In the genomic region with DNA sequence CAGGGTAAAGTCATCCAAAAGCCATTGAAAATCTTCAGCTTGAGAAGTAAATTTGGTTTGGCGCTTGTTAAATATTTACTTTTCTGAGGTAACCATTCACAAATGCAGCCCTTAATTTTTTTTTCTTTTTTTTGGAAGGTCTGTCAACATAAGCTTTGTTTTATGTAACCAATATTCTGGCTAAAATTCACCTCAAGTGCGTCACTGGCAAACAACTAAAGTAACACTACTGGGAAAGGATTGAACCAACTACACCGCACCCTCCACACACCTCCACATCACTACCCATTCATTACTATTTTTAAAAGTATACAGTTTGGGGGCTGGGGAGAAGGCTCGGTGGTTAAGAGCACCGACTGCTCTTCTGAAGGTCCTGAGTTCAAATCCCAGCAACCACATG, we compare ENCODE assay signal across 15 mouse cellular contexts. TPM values are rescaled to one million over a fixed set of nuclear protein-coding genes. Genes with fewer than 3 reads are reported as not detected.
DNase-seq lines count a peak whose midpoint lies in the region; ATAC-seq and TF ChIP-seq lines count a peak whose summit lies in the region.
"Had no signal": no experiment of that assay in that cellular context is flagged by ENCODE, and none has a peak within 500 bp of the region (broad histone marks: within the 10 kb centered on the region; RNA-seq: fewer than 3 reads in every experiment).

No protein-coding gene starts in this region.

- H3K27ac ChIP-seq in layer of hippocampus, adult 2 months = peak overlapping the region; percentile 83; the same call in 1 of the 2 replicates
- no peak overlapping the region for H3K27ac ChIP-seq in liver, embryonic 12.5 days
- H3K27ac ChIP-seq in small intestine, adult 2 months (ENCODE audit: insufficient read depth, low read depth, low read length) = no peak overlapping the region
- H3K27ac ChIP-seq in left cerebral cortex, adult 2 months = no peak overlapping the region

- no peak overlapping the region for H3K9ac ChIP-seq in liver, embryonic 12.5 days

- H3K4me2 ChIP-seq in liver, embryonic 12.5 days = peak overlapping the region; percentile 88

- TF ChIP-seq POLR2A in small intestine, adult 2 months (IDR thresholded peaks at IDR 0.05; ENCODE audit: low read depth, low read length) = no peak

- DNase-seq in cerebellum, adult 11-12 months = peak; percentile 14
- DNase-seq in layer of hippocampus, adult 2 months (ENCODE audit: low spot score in 2 of 2) = no peak
- no peak for DNase-seq in layer of hippocampus, postnatal 10 days (ENCODE audit: low spot score in 2 of 2)
- no peak for DNase-seq in left cerebral cortex, adult 2 months (ENCODE audit: extremely low spot score in 1 of 2, low spot score in 2 of 2)
- no peak for DNase-seq in cerebellum, postnatal 14 days
- DNase-seq: cerebellum, adult 18-20 months; kidney, adult 18-20 months; layer of hippocampus, postnatal 36 days; thymus, adult 2 months had no signal

- no peak for ATAC-seq in cerebellum, adult (ENCODE audit: insufficient number of reproducible peaks, low FRiP score, low TSS enrichment)
- ATAC-seq in liver, embryonic 12.5 days = no peak

- 73% methylated on average over 5 of the region's 5 CpGs for WGBS in liver, embryonic 12.5 days (ENCODE audit: insufficient replicate concordance)
- 21% methylated on average over 5 of the region's 5 CpGs for WGBS in small intestine, adult 2 months

- intact Hi-C loops in left cerebral cortex, adult 2 months (cut with DNase I) = loop anchor here (5.0 kb wide), 2 partner anchors 63 to 238 kb away; partner anchors contain the start of gene Fam53b

- TF ChIP-seq CTCF in layer of hippocampus, adult 2 months (conservative IDR thresholded peaks at IDR 0.05) = peak; percentile 38
- TF ChIP-seq CTCF in small intestine, adult 2 months (IDR thresholded peaks at IDR 0.05; ENCODE audit: extremely low read depth, insufficient read length, insufficient replicate concordance, low read depth, low read length) = no peak
- TF ChIP-seq CTCF in left cerebral cortex, adult 2 months (IDR thresholded peaks at IDR 0.05) = no peak

- H3K27me3 ChIP-seq in liver, embryonic 12.5 days (replicated peaks) = peaks cover 10% of the 10 kb centered on the region
- no peaks in the 10 kb centered on the region for H3K27me3 ChIP-seq in small intestine, adult 2 months (ENCODE audit: control insufficient read depth, insufficient read depth, low read length)

- H3K4me1 ChIP-seq in liver, embryonic 12.5 days = peaks cover 65% of the 10 kb centered on the region
- peaks cover 22% of the 10 kb centered on the region for H3K4me1 ChIP-seq in small intestine, adult 2 months (ENCODE audit: control insufficient read depth, insufficient read depth, insufficient read length, low read length)

- peaks cover 5% of the 10 kb centered on the region for H3K36me3 ChIP-seq in liver, embryonic 12.5 days
- H3K36me3 ChIP-seq in small intestine, adult 2 months (ENCODE audit: control insufficient read depth, insufficient read depth, low read length) = peaks cover 4% of the 10 kb centered on the region

- peak overlapping the region; percentile 82; the same call in 1 of the 2 replicates for H3K4me3 ChIP-seq in layer of hippocampus, adult 2 months
- H3K4me3 ChIP-seq in liver, embryonic 12.5 days = peak overlapping the region; percentile 85; the same call in 1 of the 2 replicates
- peak overlapping the region; percentile 33; the same call in 1 of the 2 replicates for H3K4me3 ChIP-seq in small intestine, adult 2 months (ENCODE audit: low read depth, low read length)
- H3K4me3 ChIP-seq in left cerebral cortex, adult 2 months = no peak overlapping the region

- no peaks in the 10 kb centered on the region for H3K9me3 ChIP-seq in liver, embryonic 12.5 days (replicated peaks)
- H3K9me3 ChIP-seq: megakaryocyte, embryonic 14.5 days had no signal

RNA-seq across cellular contexts. Expression of gene Oat, which starts 1.6 kb away (rescaled TPM):
- 10 to 100 TPM; 91.2 to 95.6 TPM for total RNA-seq in layer of hippocampus, adult 2 months (2021)
- total RNA-seq in layer of hippocampus, postnatal 10 days (2021) = 10 to 100 TPM; 69.3 to 72.7 TPM
- 94.4 and 96.9 TPM in 2 replicates for polyA plus RNA-seq in liver, embryonic 12.5 days (2016; fragmentation: Nextera tagmentation; extraction: Ambion mirVana)
- 37.4 and 251 TPM in 2 replicates for polyA plus RNA-seq in small intestine, adult 2 months (2012; rRNA removed)
- total RNA-seq in left cerebral cortex, adult 2 months (2021) = 10 to 100 TPM; 83.8 to 83.9 TPM

RNA-seq across cellular contexts. Expression of gene Nkx1-2, which starts 24.8 kb away (rescaled TPM):
- total RNA-seq in layer of hippocampus, adult 2 months (2021) = not detected
- total RNA-seq in layer of hippocampus, postnatal 10 days (2021) = not detected
- not detected in 2 replicates for polyA plus RNA-seq in liver, embryonic 12.5 days (2016; fragmentation: Nextera tagmentation; extraction: Ambion mirVana)
- 0.04 and 0.24 TPM in 2 replicates for polyA plus RNA-seq in small intestine, adult 2 months (2012; rRNA removed)
- not detected for total RNA-seq in left cerebral cortex, adult 2 months (2021)
- total RNA-seq: adrenal gland, postnatal 4 days; hematopoietic stem cell, adult 5-6 weeks; layer of hippocampus, postnatal 36 days had no signal

RNA-seq across cellular contexts. Expression of gene Lhpp, which starts 35.8 kb away (rescaled TPM):
- total RNA-seq in layer of hippocampus, adult 2 months (2021) = 10 to 100 TPM; 22.9 to 25.3 TPM
- 10 to 100 TPM; 37.9 to 38.6 TPM for total RNA-seq in layer of hippocampus, postnatal 10 days (2021)
- 8.9 and 9.2 TPM in 2 replicates for polyA plus RNA-seq in liver, embryonic 12.5 days (2016; fragmentation: Nextera tagmentation; extraction: Ambion mirVana)
- polyA plus RNA-seq in small intestine, adult 2 months (2012; rRNA removed) = 8.2 and 36.1 TPM in 2 replicates
- 10 to 100 TPM; 15.5 to 16.3 TPM for total RNA-seq in left cerebral cortex, adult 2 months (2021)
